Mouse (Mus musculus) regulatory T cell (primary cell): ENCODE measurements around the gene Yju2.
"Not testable (repeated sequence)": the region's sequence is repeated elsewhere in the genome, so short reads cannot be mapped to it uniquely, and the experiment has no call there.

Experiments
- in situ Hi-C: fragments of 300-600 bp; cut with MboI, MseI; formaldehyde crosslinking; loops from one replicate; pipeline ENCODE4 v1.15.1; 2025; ENCODE audit warnings: high pct_unique_total_duplicates

The Yju2 gene

GRCm38 (mm10) chr17:55958918-55959728 lies at the start of gene Yju2:
TSS of gene Yju2 (plus strand) at chr17:55959099.
- in situ Hi-C loops, result loop anchor here (25.0 kb wide), 1 partner anchor 247 kb away; the partner anchor contains the start of gene Pot1b

DNA sequence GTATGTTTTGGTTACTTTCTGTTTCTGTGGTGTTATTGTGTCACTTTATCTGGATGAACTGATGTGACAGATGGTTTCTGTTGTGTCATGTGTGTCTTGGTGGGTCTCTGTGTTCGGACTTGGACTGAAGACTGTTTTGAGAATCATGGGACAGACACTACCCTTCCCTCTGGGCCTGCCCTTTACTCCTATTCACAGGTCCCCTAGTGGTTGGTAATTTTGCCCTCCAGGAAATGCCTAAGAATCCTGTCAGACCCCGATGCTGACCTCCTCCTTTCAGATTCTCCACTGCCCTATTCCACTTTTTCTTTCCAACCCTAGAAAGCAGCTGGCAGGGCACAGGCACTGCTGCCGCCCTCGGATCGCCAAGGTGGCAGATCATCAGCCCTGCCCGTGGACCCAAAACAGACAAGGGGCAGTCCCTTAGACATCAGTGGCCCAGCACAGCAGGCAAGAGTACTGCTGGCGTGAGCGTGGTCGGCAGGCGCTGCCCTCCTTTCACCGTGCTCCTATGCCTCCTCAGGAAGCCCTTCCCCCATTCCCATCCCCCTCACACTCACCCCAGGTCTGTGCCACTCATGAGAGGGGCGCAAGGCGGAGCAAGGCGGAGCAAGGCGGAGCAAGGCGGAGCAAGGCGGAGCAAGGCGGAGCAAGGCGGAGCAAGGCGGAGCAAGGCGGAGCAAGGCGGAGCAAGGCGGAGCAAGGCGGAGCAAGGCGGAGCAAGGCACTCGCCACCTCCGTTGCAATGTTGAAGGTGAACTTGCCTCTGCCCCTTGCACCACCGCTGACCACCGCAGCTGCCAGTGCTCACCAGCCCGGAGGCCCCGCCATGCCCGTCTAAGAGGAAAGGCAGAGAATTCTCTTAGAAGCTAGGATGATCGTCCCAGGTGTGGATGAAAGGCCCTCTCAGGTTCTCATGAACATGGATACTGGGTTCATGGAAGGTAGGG lies 27.1 kb upstream of the Yju2 start:
- in situ Hi-C loops, result loop anchor here (5.0 kb wide), 1 partner anchor 55 kb away; the partner anchor contains the start of gene Zfp119a

- in situ Hi-C loops, result loop anchor here (5.0 kb wide), 1 partner anchor 55 kb away; the partner anchor contains the start of gene Zfp119a
Observed at GRCm38 (mm10) chr17:55932635-55933034, 26.3 kb upstream of the Yju2 start.

DNA sequence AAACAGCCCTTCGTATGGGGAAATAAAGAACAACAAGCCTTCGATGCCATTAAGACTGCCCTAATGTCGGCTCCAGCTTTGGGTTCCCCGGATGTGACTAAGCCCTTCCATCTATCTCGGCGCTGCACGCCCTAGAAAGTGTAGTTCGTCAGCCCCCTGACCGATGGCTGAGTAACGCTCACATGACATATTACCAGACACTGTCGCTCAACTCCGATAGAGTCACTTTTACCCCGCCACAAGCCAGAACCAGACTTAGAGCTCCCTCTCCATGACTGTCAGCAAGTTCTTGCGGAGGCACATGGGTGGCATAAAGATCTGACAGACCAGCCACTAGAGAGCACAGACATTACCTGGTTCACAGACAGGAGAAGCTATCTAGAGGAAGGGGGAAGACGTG lies 25.7 kb upstream of the Yju2 start:
- in situ Hi-C loops, result loop anchor here (5.0 kb wide), 1 partner anchor 56 kb away; the partner anchor contains the start of gene Zfp119a

GRCm38 (mm10) chr17:55944387-55944865 lies 14.5 kb upstream of the Yju2 start:
- in situ Hi-C loops, result not testable (repeated sequence)

- in situ Hi-C loops, result not testable (repeated sequence)
Observed at GRCm38 (mm10) chr17:55944866-55945682, 13.8 kb upstream of the Yju2 start.

DNA sequence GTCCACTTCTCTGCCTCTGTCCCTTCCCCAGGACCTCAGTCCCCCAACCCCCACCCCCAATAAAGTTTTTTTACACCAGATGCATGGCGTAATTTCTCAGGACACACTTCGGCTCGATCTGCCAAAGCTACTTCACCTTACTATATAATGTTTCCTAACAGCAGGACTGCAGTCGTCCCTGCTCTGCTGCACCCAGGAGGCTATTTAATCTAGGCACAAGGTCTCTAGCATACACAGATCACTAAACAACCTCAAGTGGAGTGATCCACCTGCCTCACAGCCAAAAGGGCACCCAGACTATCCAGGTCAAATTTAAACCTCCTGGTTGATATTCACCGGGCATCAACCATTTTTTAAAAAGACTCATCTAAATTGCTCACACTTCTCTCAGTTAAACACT lies 13.2 kb upstream of the Yju2 start:
- in situ Hi-C loops, result no loop called here

- in situ Hi-C loops, result no loop called here
Observed at GRCm38 (mm10) chr17:55948647-55949046, 10.3 kb upstream of the Yju2 start.

DNA sequence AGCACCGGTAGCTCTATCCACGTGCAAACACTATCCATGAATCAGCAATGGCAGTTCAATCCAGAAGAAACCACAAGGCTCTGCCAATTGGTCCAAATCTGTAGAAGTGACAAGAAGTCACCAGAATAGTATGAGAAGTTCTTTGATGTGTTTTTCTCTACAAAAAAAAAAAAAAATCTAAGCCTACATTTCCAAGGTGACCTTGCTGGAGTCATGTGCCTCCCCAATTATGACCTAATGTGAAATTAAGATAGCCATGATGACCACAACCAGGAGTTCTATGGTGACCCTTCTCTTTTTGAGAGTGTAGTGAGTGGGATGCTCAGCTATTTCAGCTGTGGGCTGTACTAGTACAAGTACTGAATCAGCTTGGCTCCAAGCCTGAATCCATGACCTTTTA lies 9.5 kb upstream of the Yju2 start, which contains the start of gene Zfp119b:
TSS of gene Zfp119b (minus strand) at position 101 of the 400 bp plus-strand sequence.
- in situ Hi-C loops, result no loop called here

- in situ Hi-C loops, result loop anchor here (25.0 kb wide), 1 partner anchor 238 kb away; the partner anchor contains the start of gene Pot1b
Observed at GRCm38 (mm10) chr17:55950601-55951000, 8.3 kb upstream of the Yju2 start.

- in situ Hi-C loops, result loop anchor here (25.0 kb wide), 1 partner anchor 240 kb away; the partner anchor contains the start of gene Pot1b
Observed at GRCm38 (mm10) chr17:55952041-55952440, 6.9 kb upstream of the Yju2 start.

- in situ Hi-C loops, result loop anchor here (25.0 kb wide), 1 partner anchor 240 kb away; the partner anchor contains the start of gene Pot1b
Observed at GRCm38 (mm10) chr17:55952447-55953027, 6.4 kb upstream of the Yju2 start, which contains the start of gene Ebi3. TSS of gene Ebi3 (plus strand) at chr17:55952640.

GRCm38 (mm10) chr17:55953751-55954150 lies 5.1 kb upstream of the Yju2 start:
- in situ Hi-C loops, result loop anchor here (25.0 kb wide), 1 partner anchor 241 kb away; the partner anchor contains the start of gene Pot1b

DNA sequence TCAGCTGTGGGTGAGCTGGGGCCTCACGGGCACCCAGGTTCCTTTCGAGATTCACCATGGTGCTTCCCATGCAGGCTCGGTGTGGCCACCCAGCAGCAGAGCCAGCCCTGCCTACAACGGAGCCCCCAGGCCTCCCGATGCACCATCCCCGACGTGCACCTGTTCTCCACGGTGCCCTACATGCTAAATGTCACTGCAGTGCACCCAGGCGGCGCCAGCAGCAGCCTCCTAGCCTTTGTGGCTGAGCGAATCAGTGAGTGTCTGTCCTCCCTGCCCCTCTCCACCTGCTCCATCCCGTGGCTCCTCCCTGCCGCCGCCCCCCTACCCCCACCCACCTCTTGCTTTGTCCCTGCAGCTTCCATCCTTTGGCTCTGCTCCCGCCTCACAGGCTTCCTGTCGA lies 4.7 kb upstream of the Yju2 start:
- in situ Hi-C loops, result loop anchor here (25.0 kb wide), 1 partner anchor 242 kb away; the partner anchor contains the start of gene Pot1b

GRCm38 (mm10) chr17:55956129-55956528 lies 2.8 kb upstream of the Yju2 start:
- in situ Hi-C loops, result loop anchor here (25.0 kb wide), 1 partner anchor 244 kb away; the partner anchor contains the start of gene Pot1b

DNA sequence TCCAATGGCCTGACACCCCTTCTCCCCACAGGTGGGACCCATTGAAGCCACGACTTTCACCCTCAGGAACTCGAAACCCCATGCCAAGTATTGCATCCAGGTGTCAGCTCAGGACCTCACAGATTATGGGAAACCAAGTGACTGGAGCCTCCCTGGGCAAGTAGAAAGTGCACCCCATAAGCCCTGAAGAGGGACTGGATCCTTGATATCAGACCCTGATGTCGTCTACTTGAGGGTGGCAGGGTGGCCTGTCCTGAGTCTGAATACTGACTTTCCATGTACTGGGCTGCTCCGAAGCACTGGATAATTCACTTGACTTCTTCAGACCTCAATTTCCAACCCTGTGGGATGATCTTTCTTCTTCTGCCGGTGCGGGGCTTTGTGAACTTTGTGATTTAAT lies 2.3 kb upstream of the Yju2 start:
- in situ Hi-C loops, result loop anchor here (25.0 kb wide), 1 partner anchor 244 kb away; the partner anchor contains the start of gene Pot1b

- in situ Hi-C loops, result loop anchor here (25.0 kb wide), 1 partner anchor 245 kb away; the partner anchor contains the start of gene Pot1b
Observed at GRCm38 (mm10) chr17:55957168-55957567, 1.7 kb upstream of the Yju2 start.

GRCm38 (mm10) chr17:55957726-55958583 lies 944 bp upstream of the Yju2 start:
- in situ Hi-C loops, result loop anchor here (25.0 kb wide), 1 partner anchor 246 kb away; the partner anchor contains the start of gene Pot1b

DNA sequence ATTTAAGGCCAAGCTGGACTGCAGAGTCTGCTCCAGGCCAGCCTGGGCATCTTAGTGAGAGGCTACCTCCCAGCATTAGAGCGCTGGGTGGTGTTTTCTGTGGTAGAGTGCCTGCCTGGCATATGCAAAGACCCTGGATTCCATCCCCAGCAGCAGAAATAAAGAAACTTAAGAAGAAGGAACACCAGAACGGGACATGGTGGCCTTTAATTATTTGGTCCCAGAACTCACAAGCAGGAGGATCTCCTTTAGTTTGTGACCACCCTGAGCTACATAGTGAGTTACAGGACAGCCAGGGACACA lies 364 bp upstream of the Yju2 start:
- in situ Hi-C loops, result loop anchor here (25.0 kb wide), 1 partner anchor 246 kb away; the partner anchor contains the start of gene Pot1b
